Mouse (Mus musculus): ENCODE results near the gene Slc13a4. TPM values are rescaled to one million over a fixed set of nuclear protein-coding genes. Genes with fewer than 3 reads are reported as not detected.

The Slc13a4 gene
- total RNA-seq, 2 experiments from 2014 or later = 0.18 to 0.27 TPM

DNA sequence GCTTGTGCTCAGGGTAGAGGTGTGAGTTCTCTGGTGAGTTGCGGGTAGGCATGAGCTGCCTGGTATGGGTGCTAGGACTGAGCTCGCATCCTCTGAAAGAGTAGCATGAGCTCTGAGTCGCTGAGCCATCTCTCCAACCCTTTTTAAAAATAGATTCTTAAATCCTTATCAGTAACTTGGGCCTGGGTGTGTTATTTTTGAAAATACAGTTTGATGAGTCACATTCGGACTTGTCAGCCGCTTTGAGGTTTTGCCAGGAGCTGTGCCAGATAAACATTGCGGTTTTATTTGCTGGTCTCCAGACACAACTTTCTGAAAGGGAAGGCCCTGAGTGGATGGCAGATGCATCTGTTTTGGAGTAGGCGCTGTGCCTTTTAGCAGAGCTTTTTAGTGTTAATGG is 51.2 kb downstream of the Slc13a4 start:
- peak; percentile 29 for DNase-seq

DNA sequence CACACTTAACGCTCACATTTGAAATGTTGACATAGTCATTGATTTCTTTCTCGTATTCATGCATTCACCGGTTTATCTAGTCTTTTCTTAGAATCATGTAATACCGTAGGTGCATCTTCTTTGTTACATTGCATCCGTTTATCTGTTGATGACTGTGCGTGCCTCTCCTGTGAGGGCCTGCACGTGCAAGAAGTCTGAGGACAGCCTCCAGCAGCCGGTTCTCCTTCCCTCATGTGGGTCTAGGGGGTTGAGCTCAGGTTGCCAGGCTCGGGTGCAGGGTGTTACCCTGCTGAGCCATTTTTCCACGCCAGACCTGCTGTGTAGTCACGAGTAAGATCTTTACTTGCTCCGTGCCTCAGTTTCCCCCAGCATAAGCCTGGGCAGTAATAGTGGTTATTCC is 52.9 kb downstream of the Slc13a4 start:
- DNase-seq = no peak

DNA sequence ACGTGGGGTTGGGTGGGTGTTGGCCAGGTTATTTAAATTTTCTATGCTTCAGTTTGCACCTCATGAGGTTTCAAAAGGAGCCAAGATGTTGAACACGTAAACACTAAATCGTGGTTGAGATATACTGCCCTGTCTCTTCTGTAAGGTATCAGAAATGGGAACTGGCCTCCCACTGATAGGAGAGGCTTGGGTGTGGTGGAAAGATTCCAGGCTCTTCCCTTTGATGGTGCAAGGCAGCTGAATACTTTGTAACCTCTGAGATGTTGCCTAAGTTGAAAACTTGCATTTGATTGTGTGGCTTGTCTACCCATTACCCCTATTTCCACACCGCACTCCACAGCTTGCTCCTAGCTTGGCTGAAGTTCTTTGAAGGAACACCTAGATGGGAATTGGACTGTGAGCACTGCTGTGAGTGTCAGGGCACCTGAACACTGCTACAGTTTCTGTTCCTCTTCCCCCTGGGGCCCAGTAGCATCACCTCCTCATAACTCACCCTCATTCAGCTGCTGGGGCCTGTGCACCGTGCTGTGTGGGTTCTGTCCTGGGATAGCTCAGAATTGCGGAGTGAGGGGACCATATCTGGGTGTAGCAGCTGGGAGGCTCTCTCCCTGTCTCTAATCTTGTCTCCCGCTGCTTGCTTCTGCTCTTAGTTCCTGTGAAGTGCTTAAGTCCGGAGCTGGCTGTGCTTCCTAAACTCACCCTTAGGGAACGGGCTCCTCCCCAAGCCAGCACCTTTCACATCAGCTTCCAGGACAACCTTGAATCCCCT is 53.6 kb downstream of the Slc13a4 start:
- DNase-seq = no peak

DNA sequence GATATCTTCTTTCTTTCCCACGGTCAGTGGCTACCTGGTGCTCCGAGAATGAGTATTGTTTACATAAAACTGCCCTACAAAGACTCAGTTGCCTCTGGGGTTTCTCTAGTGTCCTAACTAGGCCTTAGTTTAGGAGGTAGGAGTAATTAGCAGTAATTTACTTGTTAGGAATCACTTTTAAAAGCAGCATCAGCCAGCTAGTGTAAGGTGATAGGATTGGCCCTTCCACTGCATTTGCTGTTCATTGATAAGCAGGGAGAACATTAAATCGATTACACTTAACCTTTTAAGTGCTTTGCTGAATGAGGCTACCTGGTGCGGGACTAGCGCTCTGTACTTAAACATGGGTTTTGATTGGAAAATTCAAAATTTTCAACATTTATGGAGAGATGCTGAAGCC is 54.5 kb downstream of the Slc13a4 start:
- DNase-seq = no peak

DNA sequence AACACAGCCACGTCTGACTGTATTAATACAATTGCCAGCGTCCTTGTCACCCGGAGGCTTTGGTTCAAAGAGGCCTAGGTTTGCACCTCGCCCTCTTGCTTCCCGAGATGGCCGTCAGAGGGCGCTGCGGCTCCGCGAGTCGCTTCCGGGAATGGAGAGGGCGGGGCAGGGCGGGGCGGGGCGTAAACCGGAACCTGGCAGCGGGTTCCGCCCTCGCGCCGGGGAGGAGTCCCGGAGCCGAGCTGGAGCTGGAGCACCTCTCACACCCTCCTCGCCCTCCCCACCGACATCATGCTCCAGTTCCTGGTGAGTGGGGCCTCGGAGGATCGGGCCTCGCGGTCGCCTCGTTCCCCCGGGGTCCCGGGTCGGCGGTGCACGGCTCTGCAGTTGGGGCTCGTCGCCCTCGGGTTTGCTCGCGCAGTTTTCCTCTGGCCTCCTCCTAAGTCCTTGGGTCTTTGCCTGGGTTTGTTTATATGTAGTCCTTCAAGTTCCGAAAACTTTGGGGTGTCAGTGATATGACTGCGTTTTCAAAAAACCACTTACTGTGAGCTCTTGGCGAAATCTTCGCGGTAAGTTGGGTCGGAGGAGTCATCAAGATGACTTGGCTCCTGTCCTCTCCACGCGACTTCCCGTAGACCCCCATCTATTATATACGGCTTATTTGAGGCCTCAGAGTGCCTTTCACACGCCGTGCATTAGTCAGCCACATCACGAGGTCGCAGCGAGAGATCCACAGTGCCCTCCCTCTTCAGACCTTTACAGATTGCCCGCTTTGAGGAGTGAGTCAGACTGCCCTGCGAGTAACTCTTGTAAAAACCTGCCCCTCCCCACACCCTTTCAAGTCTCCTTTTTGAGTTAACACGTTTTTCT is 55.2 kb downstream of the Slc13a4 start:
- DNase-seq = peak; percentile 90

DNA sequence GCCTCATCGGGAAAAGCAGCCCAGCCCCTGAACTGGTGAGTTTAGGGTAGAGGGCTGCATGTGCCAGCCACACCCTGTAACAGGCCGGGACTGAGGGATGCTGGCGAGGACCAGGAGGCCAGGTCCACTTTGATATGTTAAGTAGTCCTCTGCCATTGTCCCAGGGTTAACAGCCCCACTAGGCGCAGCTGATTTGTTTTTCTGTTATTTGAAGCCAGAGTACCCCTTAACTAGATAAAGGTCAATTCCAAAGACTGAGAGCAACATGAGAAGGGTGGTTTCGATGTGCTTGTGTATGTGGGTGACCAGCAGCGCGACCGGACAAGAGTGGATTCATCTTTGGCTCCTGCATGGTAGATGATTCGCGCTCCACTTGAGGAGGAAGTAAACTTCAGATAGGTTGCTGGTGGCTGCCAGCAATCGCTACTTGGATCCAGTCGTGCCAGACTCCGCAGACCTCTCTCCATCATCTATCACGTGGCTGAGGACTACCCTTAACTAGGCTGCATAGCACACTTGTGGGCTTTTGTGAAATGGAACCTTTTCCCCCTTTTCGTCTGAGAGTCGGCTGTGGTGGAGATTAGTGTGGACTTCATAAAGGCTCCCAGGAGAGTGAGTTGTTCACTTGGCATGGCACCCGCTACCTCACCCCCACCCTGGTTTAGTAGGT is 56.0 kb downstream of the Slc13a4 start:
- DNase-seq = no peak

DNA sequence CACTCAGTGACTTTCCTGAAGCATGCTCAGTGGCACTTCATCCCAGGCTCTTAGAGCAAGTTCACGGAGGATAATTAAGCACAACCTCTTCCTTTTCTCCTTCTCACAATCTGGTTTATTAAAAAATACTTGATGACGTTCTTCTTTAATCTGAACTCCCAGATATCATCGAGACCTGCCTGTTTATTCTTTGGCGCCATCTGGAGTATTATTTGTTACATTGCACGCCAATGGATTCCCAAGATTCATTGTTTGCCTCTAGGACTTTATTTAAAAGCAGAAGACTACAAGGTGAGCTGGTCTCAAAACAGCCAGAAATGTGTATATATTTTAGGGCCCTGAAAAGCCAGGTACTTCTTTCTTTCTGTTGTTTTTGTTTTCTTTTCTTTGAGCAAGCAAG is 62.8 kb downstream of the Slc13a4 start:
- DNase-seq = no peak

DNA sequence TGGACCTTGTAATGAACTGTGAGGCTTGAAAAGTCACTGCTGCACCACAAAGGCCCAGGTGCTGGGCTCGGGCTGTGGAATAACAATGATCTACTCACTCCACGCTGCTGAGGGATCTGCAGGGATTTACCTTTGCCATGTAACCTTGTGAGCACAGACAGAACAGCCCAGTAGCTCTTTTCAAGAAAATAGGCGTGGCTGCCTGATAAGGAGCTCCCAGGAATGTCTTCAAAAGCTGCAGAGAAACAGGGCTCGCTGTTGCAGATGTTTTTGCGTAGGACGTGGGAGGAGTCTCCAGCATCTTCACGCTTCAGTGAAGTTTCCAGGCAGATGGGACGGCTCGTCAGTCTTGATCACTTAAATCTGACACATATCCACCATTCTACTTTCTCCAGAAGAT is 63.9 kb downstream of the Slc13a4 start:
- DNase-seq = no peak

DNA sequence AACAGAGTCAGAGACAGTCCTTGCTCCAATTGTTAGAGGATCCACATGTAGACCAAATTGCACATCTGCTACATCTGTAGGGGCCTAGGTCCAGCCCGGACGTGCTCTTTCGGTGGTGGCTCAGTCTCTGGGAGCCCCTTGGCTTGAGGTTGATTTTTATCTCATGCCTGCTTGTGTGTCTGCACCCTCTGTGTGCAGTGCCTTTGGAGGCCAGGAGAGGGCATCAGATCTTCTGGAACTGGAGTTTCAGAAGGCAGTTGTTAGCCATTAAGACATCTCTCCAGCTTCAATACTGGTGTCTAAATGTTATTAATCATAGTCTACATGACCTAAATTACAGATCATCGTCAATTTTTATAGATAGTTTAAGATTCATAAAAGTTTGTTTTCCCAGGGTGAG is 64.7 kb downstream of the Slc13a4 start:
- DNase-seq = no peak

DNA sequence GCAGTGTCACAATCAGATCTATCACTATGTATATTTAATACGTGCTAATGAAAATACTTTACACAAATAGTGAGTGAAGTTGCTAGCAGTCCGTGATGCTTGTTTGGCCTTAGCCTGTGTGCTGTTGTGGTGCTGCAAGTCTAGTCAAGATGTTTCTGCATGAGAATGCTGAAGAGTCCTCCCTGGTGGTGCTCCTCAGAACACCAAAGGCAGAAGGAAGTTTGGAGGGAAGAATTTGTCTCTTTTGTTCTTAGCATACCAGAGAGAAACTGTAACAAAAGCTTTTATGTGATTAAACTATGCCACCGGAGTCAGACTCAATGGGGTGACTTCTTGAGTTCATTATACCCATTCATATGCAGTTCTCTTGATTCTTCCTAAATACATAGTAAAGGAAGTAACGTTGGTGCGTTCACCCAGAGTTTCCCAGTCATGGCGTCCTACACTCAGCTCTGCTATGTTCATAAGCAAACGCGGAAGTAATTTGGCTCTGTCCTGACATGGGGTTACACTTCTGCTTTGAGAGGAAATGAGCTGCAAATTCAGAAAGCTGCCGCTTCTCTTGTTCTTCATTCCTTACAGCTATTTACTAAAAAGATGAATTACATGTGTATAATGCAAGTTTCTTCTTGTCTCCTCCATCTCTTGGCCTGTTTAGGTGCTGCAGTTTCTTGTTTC is 71.7 kb downstream of the Slc13a4 start:
- DNase-seq = no peak

DNA sequence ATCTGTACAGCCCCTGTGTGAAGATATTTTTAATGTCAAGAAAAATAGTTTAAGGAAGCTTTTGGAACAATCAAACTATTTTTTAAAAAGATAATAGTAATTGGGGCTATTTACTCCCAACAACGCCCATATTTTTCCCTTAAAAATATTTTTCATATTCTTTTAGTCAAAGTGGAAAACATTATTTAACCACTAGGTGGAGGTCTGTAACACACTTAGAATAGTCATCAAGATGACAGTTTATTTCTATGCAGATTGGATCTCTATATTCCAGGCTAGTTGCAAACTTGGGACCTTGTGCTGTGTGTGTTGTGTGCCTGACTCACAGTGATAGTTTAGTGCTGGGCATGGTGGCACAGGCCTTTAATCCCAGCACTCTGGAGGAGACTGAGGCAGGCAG is 78.5 kb downstream of the Slc13a4 start:
- DNase-seq = no peak

DNA sequence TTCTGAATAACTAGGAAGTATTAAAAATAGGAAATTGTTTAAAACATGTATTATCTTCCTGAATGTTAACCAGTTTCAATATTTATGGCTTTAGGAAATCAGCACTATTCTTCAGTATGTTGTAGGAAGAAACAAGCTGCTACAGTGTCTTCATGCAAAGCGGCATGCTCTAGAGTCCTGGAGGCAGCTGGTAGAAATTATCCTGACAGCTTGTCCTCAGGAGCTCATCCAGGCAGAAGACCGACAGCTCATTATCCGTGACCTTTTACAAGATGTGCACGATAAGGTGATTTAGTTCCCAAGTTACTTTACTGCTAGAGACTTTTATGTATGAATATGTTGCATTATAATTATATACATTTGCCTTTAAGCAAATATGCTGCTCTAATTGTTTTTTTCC is 82.2 kb downstream of the Slc13a4 start:
- DNase-seq = no peak

Other genes starting within 250 kb of the Slc13a4 start
- gene Cnot4, start 174.4 kb downstream of the Slc13a4 start, total RNA-seq (2021) = 10 to 100 TPM; 24.2 to 24.4 TPM
- gene Nup205, start 130.7 kb downstream of the Slc13a4 start, total RNA-seq (2021) = 10 to 100 TPM in 1 of 2 experiments, 1 to 10 TPM in 1; 9.9 to 11.0 TPM
- gene Fam180a, start 18.0 kb upstream of the Slc13a4 start, total RNA-seq (2021) = under 1 TPM; 0.32 to 0.56 TPM
- 10 to 100 TPM; 22.9 to 23.1 TPM for gene Mtpn, start 231.8 kb upstream of the Slc13a4 start, total RNA-seq (2021)